Mouse (Mus musculus) liver, embryonic 15.5 days (tissue): ENCODE measurements around the gene Slc9a3. TPM values are rescaled to one million over a fixed set of nuclear protein-coding genes. Genes with fewer than 3 reads are reported as not detected.

Experiments
- ATAC-seq: fragments of 200-750 bp; cut with Nextera tagmentation; 2 replicates; pipeline ENCODE4 v1.8.0; 2017; ENCODE audit warnings: moderate number of reproducible peaks, mild to moderate bottlenecking, moderate library complexity; ENCODE audit not compliant: insufficient read depth
- H3K27ac ChIP-seq: fragments of 300-500 bp; sonication (generic); replicated peaks from 2 replicates; pipeline ENCODE4 v1.5.1; 2015; ENCODE audit warnings: mild to moderate bottlenecking, inconsistent platforms
- H3K27me3 ChIP-seq: fragments of 300-500 bp; sonication (generic); 2 replicates; pipeline ENCODE4 v1.6.1; 2015; ENCODE audit warnings: mild to moderate bottlenecking, inconsistent platforms
- H3K36me3 ChIP-seq: fragments of 300-500 bp; sonication (generic); replicated peaks from 2 replicates; pipeline ENCODE4 v1.6.1; 2015; ENCODE audit warnings: moderate library complexity, mild to moderate bottlenecking, inconsistent platforms
- H3K4me1 ChIP-seq: fragments of 300-500 bp; sonication (generic); replicated peaks from 2 replicates; pipeline ENCODE4 v1.6.1; 2015; ENCODE audit warnings: inconsistent platforms
- H3K4me2 ChIP-seq: fragments of 300-500 bp; sonication (generic); 2 replicates; pipeline ENCODE4 v1.6.1; 2015; ENCODE audit warnings: moderate library complexity, mild to moderate bottlenecking, inconsistent platforms
- H3K4me3 ChIP-seq: fragments of 300-500 bp; sonication (generic); replicated peaks from 2 replicates; pipeline ENCODE4 v1.5.1; 2015; ENCODE audit warnings: mild to moderate bottlenecking, inconsistent platforms
- H3K9ac ChIP-seq: fragments of 300-500 bp; sonication (generic); 2 replicates; pipeline ENCODE4 v1.6.1; 2015; ENCODE audit warnings: moderate library complexity, mild to moderate bottlenecking, inconsistent platforms
- H3K9me3 ChIP-seq: fragments of 300-500 bp; sonication (generic); replicated peaks from 2 replicates; pipeline ENCODE4 v1.6.1; 2016; ENCODE audit warnings: inconsistent platforms
- WGBS: fragments of 180-500 bp; shearing (Covaris S2); methylation state at CpG from one replicate; pipeline ENCODE4 v1.1.7; 2015; ENCODE audit warnings: mixed read lengths; ENCODE audit not compliant: insufficient replicate concordance; 5-methylcytosine and 5-hydroxymethylcytosine counted together
- polyA plus RNA-seq: library from polyadenylated mRNA; unstranded; fragments of >200 nt; fragmentation: Nextera tagmentation; extraction: Ambion mirVana; gene quantifications from 2 replicates; pipeline ENCODE4 v1.2.1, GENCODE M21; 2015

The Slc9a3 gene
- polyA plus RNA-seq, 1 experiment from 2014 or later = not detected

DNA sequence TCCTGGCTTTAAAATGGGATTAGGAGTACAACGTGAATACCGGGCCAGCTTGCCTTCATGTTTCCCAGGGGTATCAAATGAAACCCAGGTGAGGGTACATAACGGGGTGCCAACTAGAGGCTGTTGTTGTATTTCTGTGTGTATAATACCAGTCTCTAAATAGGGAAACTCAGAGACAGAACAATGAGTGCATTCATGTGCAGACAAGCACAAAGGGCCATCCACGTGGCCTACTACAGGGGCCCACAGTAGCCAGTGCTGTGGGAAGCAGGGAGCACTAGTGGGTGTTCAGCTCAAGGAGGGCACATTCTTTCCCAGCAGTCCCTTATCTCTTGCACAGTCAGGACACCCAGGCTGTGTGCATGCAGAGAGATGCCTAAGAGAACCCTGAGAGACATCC, 8.7 kb upstream of the Slc9a3 start:
- H3K4me1 ChIP-seq = no peaks in the 10 kb centered on the region
- no peaks in the 10 kb centered on the region for H3K9me3 ChIP-seq
- no peak overlapping the region for H3K4me2 ChIP-seq
- no peak overlapping the region for H3K9ac ChIP-seq
- no peaks in the 10 kb centered on the region for H3K36me3 ChIP-seq
- WGBS = 74% methylated on average over 4 of the region's 4 CpGs
- H3K4me3 ChIP-seq = no peak overlapping the region
- H3K27ac ChIP-seq = no peak overlapping the region
- no peak for ATAC-seq
- 0 out of 2 replicates have a peak, but pooled peaks cover 3% of the 10 kb centered on the region for H3K27me3 ChIP-seq

DNA sequence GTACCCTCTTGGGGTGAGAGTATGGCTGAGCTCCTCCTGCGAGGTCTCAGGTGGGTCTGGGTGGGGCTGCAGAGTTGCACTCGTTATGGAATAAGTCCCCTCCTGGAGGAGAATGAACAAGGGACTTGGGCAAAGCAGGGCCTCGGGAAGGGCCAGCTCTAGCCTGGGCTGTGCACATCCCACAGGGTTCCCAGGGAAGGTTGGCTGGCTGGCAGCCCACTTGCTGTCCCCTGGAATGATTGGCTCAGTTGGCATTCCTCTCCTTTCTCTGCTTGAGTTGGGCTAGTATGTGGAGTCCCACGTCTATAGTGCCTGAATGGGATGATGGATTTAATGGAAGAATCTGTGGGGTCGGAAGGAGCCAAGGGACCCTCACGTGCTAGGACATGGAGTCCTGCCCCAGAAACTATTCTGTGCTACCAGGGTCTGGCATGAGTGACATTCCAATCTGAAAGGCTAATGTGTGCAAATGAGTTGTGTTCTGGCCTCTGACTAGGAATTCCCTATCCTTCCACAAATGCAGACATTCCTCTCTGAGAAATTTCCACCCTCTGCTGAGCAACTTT, 7.5 kb upstream of the Slc9a3 start:
- H3K27me3 ChIP-seq = 0 out of 2 replicates have a peak, but pooled peaks cover 4% of the 10 kb centered on the region
- 56% methylated on average over 6 of the region's 6 CpGs for WGBS
- H3K4me1 ChIP-seq = no peaks in the 10 kb centered on the region
- no peak overlapping the region for H3K4me2 ChIP-seq
- H3K27ac ChIP-seq = no peak overlapping the region
- no peaks in the 10 kb centered on the region for H3K9me3 ChIP-seq
- H3K4me3 ChIP-seq = no peak overlapping the region
- no peak for ATAC-seq
- no peaks in the 10 kb centered on the region for H3K36me3 ChIP-seq
- H3K9ac ChIP-seq = no peak overlapping the region

DNA sequence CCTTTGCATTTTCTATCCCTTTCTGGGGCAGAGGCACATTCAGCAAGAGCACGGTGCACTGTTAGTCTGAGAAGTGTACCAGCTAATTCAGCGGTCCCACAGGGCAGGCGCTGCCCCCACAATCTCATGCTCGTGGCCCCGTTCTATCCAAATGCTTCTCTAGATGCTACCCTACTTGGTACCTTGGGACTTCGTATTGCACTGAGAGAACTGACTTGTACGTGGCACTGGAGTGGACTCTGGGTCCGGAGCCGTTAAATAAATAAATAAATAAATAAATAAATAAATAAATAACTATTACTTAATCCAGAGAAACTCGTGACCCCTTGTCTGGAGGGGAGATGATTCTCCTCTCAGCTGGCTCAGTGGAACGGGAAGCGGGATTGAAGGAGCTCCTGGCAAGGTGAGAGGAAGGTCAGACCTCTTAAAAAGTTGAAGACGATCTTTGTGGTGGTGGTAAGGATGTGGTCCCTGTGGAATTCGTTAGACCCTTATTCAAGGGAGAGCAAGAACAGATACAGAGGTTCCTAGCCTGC, 606 bp downstream of the Slc9a3 start:
- Histone ChIP-seq H3K4me3 (no peak overlapping the region), H3K27me3 (peaks cover 50% of the 10 kb centered on the region), H3K27ac (no peak overlapping the region), H3K4me2 (no peak overlapping the region), H3K9me3 (no peaks in the 10 kb centered on the region), H3K9ac (no peak overlapping the region), H3K36me3 (no peaks in the 10 kb centered on the region), H3K4me1 (peaks cover 6% of the 10 kb centered on the region; the same call in 1 of the 2 replicates)
- no peak for ATAC-seq
- 25% methylated on average over 14 of the region's 14 CpGs for WGBS

DNA sequence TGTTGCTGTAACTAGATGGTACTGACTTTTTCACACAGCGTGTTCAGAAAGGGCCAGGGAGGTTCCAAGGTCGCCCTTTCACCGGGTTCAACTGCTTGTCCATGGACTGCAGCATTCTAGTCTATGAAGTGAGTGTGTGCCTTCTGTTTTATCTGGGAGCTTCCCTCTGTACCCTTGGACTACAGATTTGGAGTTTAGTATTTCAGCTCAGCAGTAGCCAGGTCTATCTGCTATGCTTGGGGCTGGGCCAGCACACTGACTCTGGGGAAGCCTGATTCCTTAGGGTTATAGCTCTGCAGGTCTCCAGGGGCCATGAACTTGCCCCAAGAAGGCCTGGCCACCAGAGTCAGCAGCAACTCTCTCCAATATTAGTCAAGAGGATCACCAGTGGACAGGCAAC, 1.4 kb downstream of the Slc9a3 start:
- no peak overlapping the region for H3K27ac ChIP-seq
- H3K36me3 ChIP-seq = no peaks in the 10 kb centered on the region
- ATAC-seq = no peak
- no peak overlapping the region for H3K9ac ChIP-seq
- no peak overlapping the region for H3K4me3 ChIP-seq
- peaks cover 6% of the 10 kb centered on the region; the same call in 1 of the 2 replicates for H3K4me1 ChIP-seq
- H3K9me3 ChIP-seq = no peaks in the 10 kb centered on the region
- H3K27me3 ChIP-seq = peaks cover 50% of the 10 kb centered on the region
- 61% methylated on average over 3 of the region's 3 CpGs for WGBS
- no peak overlapping the region for H3K4me2 ChIP-seq

DNA sequence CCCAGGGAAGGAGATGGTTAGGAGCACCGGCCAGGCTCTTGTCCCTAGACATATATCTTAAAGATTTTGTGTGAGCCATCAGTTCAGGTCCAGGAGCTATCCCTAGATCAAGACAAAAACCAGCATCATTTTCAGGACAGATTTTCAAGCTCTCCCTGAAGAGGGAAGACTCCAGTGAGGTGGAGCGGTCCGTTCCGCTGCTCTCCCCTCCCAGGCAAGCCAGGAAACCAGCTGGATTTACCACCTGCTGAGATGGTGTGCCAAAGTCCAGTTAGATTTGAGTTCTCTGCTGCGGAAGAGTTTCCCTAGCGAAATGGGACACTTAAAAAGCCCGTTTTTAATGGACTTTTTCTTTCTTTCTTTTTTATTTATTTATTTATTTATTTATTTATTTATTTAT, 6.3 kb downstream of the Slc9a3 start:
- H3K36me3 ChIP-seq = no peaks in the 10 kb centered on the region
- whole genome bisulfite sequencing = 63% methylated on average over 7 of the region's 7 CpGs
- H3K4me1 ChIP-seq = no peaks in the 10 kb centered on the region
- H3K27me3 ChIP-seq = peaks cover 11% of the 10 kb centered on the region
- no peak for ATAC-seq
- no peak overlapping the region for H3K9ac ChIP-seq
- no peak overlapping the region for H3K27ac ChIP-seq
- no peaks in the 10 kb centered on the region for H3K9me3 ChIP-seq
- no peak overlapping the region for H3K4me3 ChIP-seq
- H3K4me2 ChIP-seq = no peak overlapping the region

DNA sequence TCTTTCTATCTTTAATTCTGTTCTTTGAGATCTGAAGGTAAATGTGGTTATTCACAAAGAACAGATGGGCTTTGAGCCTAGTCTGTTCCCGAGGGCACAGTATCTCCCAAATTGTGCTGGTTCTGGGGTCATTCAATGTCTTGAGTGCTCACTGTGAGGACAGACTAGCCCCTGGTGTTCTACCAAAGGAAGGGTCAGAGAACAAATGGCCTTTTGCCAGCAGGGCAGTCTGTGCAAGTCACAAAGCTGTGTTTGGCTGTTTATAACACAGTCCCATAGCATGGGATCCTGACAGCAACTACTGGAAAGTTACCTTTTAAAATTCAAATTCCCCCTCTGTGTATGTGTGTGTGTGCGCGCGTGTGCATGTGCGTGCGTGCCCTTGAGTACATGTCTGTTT, 8.7 kb downstream of the Slc9a3 start:
- H3K27ac ChIP-seq = no peak overlapping the region
- H3K4me1 ChIP-seq = no peaks in the 10 kb centered on the region
- 79% methylated on average over 6 of the region's 6 CpGs for WGBS
- no peaks in the 10 kb centered on the region for H3K9me3 ChIP-seq
- no peak overlapping the region for H3K4me3 ChIP-seq
- H3K27me3 ChIP-seq = no peaks in the 10 kb centered on the region; the same call in 1 of the 2 replicates
- H3K9ac ChIP-seq = no peak overlapping the region
- no peaks in the 10 kb centered on the region for H3K36me3 ChIP-seq
- ATAC-seq = no peak
- no peak overlapping the region for H3K4me2 ChIP-seq

DNA sequence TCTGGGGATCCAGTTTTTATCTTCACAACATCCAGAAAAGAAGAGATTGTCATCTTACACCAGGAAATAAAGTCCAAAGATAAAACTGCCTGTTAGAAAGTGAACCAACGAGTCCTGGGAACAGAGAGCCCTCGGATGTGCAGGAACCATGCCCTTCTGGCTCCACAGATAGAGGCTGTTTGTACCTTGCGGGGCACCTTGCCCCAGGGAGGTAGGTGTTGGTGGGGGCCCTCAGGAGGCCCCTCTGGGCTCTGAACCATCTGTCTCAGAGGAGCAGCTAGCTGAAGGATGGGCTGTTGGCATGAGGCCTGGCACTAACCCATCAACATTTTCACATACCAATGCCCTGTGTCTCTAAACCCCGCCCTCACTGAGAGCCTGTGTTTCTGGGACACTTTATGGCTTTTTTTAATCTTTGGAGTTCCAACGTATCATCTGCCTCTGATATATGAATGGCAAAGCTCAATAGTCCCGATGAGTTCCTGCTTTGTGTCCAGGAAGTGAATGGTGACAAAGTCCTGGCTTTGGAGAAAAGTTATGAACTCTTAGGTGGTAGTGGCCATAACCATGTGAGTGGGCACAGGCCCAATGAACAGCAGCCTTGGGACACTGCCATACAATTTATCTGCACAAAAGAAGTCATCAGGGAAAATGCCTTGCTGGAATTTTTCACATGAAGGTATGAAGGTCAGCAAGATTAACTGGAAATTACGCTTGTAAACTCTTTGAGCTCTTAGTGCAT, 17.8 kb downstream of the Slc9a3 start:
- WGBS = 54% methylated on average over 7 of the region's 7 CpGs
- H3K36me3 ChIP-seq = no peaks in the 10 kb centered on the region
- no peak overlapping the region for H3K27ac ChIP-seq
- no peak overlapping the region for H3K4me2 ChIP-seq
- H3K4me3 ChIP-seq = no peak overlapping the region
- no peaks in the 10 kb centered on the region for H3K27me3 ChIP-seq
- H3K9ac ChIP-seq = no peak overlapping the region
- no peaks in the 10 kb centered on the region for H3K9me3 ChIP-seq
- no peak for ATAC-seq
- no peaks in the 10 kb centered on the region for H3K4me1 ChIP-seq

DNA sequence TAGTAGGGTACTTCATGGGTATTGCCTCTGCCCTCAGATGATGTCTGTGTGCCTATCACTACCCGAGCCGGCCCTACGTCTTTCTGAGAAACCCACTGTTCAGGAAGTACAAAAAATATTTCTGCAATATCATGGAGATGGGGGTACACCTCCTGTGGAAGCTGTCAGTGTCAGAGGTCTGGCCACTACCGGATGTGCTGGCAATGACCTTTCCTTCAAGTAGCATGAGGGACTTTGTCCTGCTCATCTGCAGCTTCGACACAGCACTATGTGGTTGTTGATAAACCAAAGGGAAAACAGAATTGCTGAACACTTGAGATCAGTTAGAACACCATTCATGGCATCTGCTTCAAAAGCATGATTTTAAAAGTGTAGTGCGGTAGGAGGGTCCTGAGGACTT, 19.5 kb downstream of the Slc9a3 start:
- no peak for ATAC-seq
- 63% methylated on average over 6 of the region's 6 CpGs for WGBS
- no peaks in the 10 kb centered on the region for H3K9me3 ChIP-seq
- H3K4me3 ChIP-seq = no peak overlapping the region
- no peak overlapping the region for H3K27ac ChIP-seq
- no peaks in the 10 kb centered on the region for H3K4me1 ChIP-seq
- no peaks in the 10 kb centered on the region for H3K27me3 ChIP-seq
- H3K36me3 ChIP-seq = no peaks in the 10 kb centered on the region
- H3K9ac ChIP-seq = no peak overlapping the region
- no peak overlapping the region for H3K4me2 ChIP-seq

DNA sequence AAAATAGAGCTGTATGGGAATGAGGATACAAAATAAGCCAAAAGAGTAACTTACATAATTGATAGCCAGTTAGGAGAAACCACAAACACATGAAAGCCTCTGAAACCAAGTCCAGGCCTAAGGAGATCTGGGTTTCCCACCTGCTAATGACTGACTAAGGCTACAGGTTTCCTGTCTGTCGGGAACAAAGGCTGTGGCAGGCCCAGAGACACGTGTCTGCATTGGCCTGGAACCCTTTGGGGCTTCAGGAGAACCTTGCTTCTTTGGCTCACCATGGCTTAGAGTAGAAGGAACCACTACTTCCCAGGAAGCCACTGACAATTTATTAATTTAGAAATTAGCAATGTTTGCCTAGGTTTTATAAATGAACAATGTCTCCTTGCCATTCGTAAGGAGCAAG, 22.0 kb downstream of the Slc9a3 start:
- no peak overlapping the region for H3K4me2 ChIP-seq
- H3K9ac ChIP-seq = no peak overlapping the region
- H3K4me3 ChIP-seq = no peak overlapping the region
- H3K9me3 ChIP-seq = no peaks in the 10 kb centered on the region
- H3K36me3 ChIP-seq = no peaks in the 10 kb centered on the region
- H3K27me3 ChIP-seq = no peaks in the 10 kb centered on the region
- H3K27ac ChIP-seq = no peak overlapping the region
- peaks cover 6% of the 10 kb centered on the region; the same call in 1 of the 2 replicates for H3K4me1 ChIP-seq
- 40% methylated on average over 3 of the region's 3 CpGs for WGBS
- no peak for ATAC-seq

DNA sequence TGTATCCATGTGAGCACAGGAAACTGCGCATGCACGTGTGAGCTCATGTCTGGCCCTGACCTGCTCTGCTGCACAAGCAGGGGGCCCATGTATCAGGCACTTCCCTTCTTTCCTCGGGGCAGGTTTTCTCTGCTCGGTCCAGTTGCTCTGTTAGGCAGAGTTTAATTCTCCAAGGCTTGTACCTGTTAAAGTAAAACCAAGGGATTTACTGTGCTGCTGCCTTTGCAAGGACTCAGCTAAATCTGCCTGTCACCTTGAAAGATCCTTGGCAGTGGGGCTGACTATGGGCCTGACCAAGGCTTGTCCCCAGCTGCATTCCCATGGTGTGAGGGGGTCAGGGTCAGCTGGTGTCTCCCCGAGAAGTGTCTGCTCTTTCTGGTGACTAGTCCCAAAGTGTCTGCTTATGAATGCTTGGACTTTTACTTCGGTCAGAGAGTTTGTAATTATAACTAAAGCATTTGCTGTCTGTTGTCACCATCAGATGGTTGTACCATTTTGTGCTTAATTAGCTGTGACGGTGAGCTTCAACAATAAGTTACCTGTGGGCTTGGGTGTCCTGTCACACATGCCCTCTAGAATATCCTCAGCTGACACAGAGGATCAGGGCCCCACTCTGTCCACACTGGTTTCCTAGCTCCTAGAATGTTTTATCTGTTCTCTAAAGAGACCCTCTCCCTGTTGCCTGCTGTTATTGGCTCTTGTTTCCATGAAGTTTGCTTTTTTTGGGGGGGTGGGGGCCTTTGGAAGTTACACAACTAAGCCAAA, 23.0 kb downstream of the Slc9a3 start:
- ATAC-seq = no peak
- 51% methylated on average over 7 of the region's 7 CpGs for WGBS
- no peaks in the 10 kb centered on the region for H3K27me3 ChIP-seq
- H3K4me3 ChIP-seq = no peak overlapping the region
- H3K9me3 ChIP-seq = no peaks in the 10 kb centered on the region
- H3K27ac ChIP-seq = no peak overlapping the region
- H3K36me3 ChIP-seq = no peaks in the 10 kb centered on the region
- no peak overlapping the region for H3K9ac ChIP-seq
- no peak overlapping the region for H3K4me2 ChIP-seq
- peaks cover 12% of the 10 kb centered on the region; the same call in 1 of the 2 replicates for H3K4me1 ChIP-seq

DNA sequence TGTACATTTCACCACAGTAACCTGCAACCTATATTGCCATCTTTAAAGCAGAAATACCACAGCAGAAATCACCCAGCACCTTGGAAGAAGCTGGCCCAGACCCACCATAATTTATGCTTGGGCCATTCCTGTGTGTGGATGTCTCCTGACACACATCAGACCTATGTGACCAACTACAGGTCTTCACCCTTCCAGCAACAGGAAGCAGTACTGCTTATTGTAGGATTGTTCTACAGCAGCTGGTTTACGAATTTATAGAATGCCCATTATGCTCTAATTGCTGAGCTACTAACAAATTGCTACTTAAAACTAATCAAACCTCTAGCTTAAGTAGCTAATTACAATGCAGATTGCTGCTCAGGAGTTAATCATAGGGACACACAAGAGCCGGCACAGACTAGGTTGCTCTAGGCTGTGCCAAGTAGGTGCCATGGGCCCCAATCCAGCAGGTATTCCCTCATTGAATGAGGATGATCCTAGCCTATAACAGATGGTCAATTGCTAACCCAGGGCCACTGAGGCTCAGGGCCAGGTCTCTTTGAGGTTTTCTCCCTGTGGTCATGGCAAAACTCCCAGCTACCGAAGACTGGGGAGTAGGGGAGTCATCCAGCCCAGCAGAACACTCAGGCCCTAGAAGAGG, 24.8 kb downstream of the Slc9a3 start:
- WGBS = 70% methylated on average over 3 of the region's 3 CpGs
- ATAC-seq = no peak
- no peak overlapping the region for H3K27ac ChIP-seq

More for the DNA sequence above, 24.8 kb downstream of the Slc9a3 start:
- H3K27me3 ChIP-seq = no peaks in the 10 kb centered on the region
- no peaks in the 10 kb centered on the region for H3K9me3 ChIP-seq
- H3K9ac ChIP-seq = no peak overlapping the region
- peaks cover 12% of the 10 kb centered on the region; the same call in 1 of the 2 replicates for H3K4me1 ChIP-seq
- H3K36me3 ChIP-seq = no peaks in the 10 kb centered on the region
- no peak overlapping the region for H3K4me2 ChIP-seq
- H3K4me3 ChIP-seq = no peak overlapping the region
